Mouse (Mus musculus) urinary bladder, adult 18-20 months (tissue): ENCODE results near the gene Gipc2.
A peak's percentile ranks its signal among the peaks of the same experiment; 100 is the strongest.
"Not testable (repeated sequence)": the region's sequence is repeated elsewhere in the genome, so short reads cannot be mapped to it uniquely, and the experiment has no call there.

Experiments
- DNase-seq, 2 experiments: peaks; one replicate each; pipeline ENCODE4 v3.0.0; 2022; ENCODE audit warnings: low spot score in 2 of 2, mixed read lengths in 2 of 2

The Gipc2 gene

GRCm38 (mm10) chr3:152166099-152166423 lies at the start of gene Gipc2:
Gene Gipc2, minus strand, starts transcription at chr3:152166230.
- DNase-seq, result no peak

GRCm38 (mm10) chr3:152213416-152213815 lies 47.4 kb upstream of the Gipc2 start:
- DNase-seq, result no peak

- no peak for DNase-seq
These were observed 45.8 kb upstream of the Gipc2 start for GRCm38 (mm10) chr3:152211731-152212279.

GRCm38 (mm10) chr3:152210728-152211391 lies 44.8 kb upstream of the Gipc2 start:
- DNase-seq, result peak; percentile 42 to 74

GRCm38 (mm10) chr3:152209967-152210634 lies 44.1 kb upstream of the Gipc2 start, which contains the start of the genes Dnajb4 and Fubp1:
Gene Dnajb4, minus strand, starts transcription at chr3:152210302.
Gene Fubp1, plus strand, starts transcription at chr3:152210422.
- DNase-seq, result peak; percentile 100

GRCm38 (mm10) chr3:152209177-152209966 lies 43.3 kb upstream of the Gipc2 start:
- peak in 1 of 2 experiments; percentile 12 for DNase-seq

- DNase-seq, result no peak
These were observed 42.3 kb upstream of the Gipc2 start for GRCm38 (mm10) chr3:152208096-152208885.

- DNase-seq, result no peak
These were observed 41.1 kb upstream of the Gipc2 start for GRCm38 (mm10) chr3:152207156-152207555.

GRCm38 (mm10) chr3:152204577-152204976 lies 38.5 kb upstream of the Gipc2 start:
- no peak for DNase-seq

GRCm38 (mm10) chr3:152203996-152204395 lies 38.0 kb upstream of the Gipc2 start:
- no peak for DNase-seq

GRCm38 (mm10) chr3:152203411-152203810 lies 37.4 kb upstream of the Gipc2 start:
- no peak for DNase-seq

- DNase-seq, result no peak
These were observed 36.9 kb upstream of the Gipc2 start for GRCm38 (mm10) chr3:152202942-152203341.

GRCm38 (mm10) chr3:152201651-152202050 lies 35.6 kb upstream of the Gipc2 start:
- DNase-seq, result no peak

GRCm38 (mm10) chr3:152201181-152201580 lies 35.2 kb upstream of the Gipc2 start:
- no peak for DNase-seq

GRCm38 (mm10) chr3:152199125-152199524 lies 33.1 kb upstream of the Gipc2 start:
- no peak for DNase-seq

- not testable (repeated sequence) for DNase-seq
These were observed 31.2 kb upstream of the Gipc2 start for GRCm38 (mm10) chr3:152197246-152197645.

GRCm38 (mm10) chr3:152193635-152194097 lies 27.6 kb upstream of the Gipc2 start:
- peak; percentile 56 to 85 for DNase-seq

- no peak for DNase-seq
These were observed 27.1 kb upstream of the Gipc2 start for GRCm38 (mm10) chr3:152193177-152193576.

GRCm38 (mm10) chr3:152192238-152192931 lies 26.4 kb upstream of the Gipc2 start:
- no peak for DNase-seq

- peak in 1 of 2 experiments; percentile 23 for DNase-seq
These were observed 25.8 kb upstream of the Gipc2 start for GRCm38 (mm10) chr3:152191791-152192237.
